Mouse (Mus musculus): ENCODE results near the gene Tbx4. TPM values are rescaled to one million over a fixed set of nuclear protein-coding genes. Genes with fewer than 3 reads are reported as not detected.

Gene Tbx4
- polyA plus RNA-seq, 1 experiment from 2014 or later: 1.0 TPM

GRCm38 (mm10) chr11:85961498-85961897 is 75.3 kb downstream of the Tbx4 start:
- Histone ChIP-seq H3K4me1 (no peaks in the 10 kb centered on the region), H3K27me3 (replicated peaks; ENCODE audit: low read depth, poor library complexity, severe bottlenecking) (no peaks in the 10 kb centered on the region; the same call in 1 of the 2 replicates), H3K9me3 (no peaks in the 10 kb centered on the region), H3K4me3 (no peak overlapping the region), H3K27ac (replicated peaks) (no peak overlapping the region), H3K36me3 (replicated peaks) (no peaks in the 10 kb centered on the region)
- WGBS: 77% methylated on average over 9 of the region's 9 CpGs
- no peak for DNase-seq (ENCODE audit: low spot score)

Other genes starting within 250 kb of the Tbx4 start
- gene Tbx2, start 53.9 kb upstream of the Tbx4 start, polyA plus RNA-seq (2016; fragmentation: Nextera tagmentation; extraction: Ambion mirVana): 9.9 and 10.9 TPM in 2 replicates
- not detected in 2 replicates for gene Gm11444, start 36.1 kb upstream of the Tbx4 start, polyA plus RNA-seq (2016; fragmentation: Nextera tagmentation; extraction: Ambion mirVana)